Mouse (Mus musculus): ENCODE data around the gene Gm48551.

Gene Gm48551

DNA sequence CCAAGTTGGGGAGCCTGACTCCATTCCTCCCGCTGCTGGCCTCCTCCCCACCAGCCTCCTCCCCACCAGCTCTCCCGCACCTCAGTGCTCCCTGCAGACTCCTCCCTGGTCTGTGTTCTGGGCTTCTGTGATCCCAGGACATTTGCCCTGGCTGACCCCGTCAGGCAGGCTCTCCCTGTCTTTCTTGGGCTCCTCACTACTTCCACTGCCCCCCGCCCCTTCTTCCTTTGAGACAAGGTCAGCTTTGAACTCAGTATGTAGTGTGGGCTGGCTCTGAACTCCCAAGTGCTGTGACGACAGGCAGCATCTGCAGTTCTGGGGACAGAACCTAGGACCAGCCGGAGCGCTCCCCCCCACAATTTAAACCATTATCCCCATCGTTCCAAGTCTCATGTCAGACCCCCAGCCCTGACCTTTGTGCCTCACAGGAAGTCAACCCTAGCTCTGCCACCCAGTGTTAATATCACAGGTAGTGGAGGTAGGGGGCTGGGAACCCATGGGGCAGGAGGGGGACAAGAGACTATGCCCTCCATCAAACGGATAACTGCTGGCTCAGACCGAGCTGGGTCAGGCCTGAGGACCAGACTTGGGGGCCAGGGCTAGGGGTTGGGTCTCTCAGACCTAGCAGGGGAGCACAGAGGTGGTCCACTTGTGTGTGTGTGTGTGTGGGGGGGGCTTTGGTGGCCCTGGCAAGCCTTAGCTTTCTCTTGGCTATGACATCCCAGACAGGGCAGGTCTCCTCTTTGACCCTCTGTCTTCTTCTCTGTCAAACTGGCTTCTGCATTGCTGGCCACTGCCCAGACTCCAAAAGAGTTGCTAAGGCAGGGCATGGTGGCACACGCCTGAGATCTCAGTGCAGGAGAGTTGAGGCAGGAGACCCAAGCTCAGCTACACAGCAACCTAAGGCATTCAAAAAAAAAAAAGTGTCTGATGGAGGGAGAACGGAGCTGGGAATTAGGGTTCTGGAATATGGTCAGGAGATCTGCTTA is 33.3 kb downstream of the Gm48551 start:
- no peak for DNase-seq (ENCODE audit: low spot score in 2 of 2)

DNA sequence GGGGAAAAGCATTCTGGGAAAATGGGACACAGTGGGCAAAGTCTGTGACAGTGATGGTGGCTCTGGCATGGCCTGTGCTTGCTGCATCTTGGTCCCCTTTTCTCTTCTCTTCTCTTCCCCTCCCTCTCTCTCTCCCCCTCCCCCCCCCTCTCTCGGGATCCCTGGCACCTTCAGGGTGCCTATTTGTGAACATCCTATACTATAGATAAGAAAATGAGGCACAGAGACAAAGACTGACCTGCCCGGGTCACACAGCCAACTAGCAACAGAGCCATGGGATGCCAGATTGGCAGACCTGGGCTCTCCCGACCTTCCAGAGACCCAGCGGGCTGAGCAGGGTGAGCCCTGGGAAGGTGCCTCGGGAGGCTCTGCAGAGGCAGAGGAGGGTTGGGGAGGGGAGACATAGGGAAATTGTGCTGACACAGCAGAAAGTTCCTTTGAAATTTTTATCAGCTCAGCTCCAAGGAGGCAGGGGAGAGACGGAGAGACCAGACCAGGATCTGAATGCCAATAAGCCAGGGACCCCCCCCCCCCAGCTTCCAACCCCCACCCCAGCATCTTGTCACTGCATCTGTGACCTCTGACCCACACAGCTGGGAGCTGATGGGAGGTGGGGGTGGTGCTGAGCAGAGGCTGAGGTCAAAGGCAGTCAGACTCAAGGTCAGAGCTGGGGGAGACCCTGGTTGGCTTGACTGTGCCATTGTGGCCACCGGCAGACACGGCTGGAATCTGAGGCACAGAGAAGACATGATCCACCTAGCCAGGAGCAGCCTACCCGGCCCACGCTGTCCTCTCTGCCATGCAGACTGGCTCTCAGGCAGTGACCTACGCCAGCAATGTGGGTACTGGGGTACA is 34.2 kb downstream of the Gm48551 start:
- DNase-seq (ENCODE audit: low spot score in 2 of 2) = no peak

DNA sequence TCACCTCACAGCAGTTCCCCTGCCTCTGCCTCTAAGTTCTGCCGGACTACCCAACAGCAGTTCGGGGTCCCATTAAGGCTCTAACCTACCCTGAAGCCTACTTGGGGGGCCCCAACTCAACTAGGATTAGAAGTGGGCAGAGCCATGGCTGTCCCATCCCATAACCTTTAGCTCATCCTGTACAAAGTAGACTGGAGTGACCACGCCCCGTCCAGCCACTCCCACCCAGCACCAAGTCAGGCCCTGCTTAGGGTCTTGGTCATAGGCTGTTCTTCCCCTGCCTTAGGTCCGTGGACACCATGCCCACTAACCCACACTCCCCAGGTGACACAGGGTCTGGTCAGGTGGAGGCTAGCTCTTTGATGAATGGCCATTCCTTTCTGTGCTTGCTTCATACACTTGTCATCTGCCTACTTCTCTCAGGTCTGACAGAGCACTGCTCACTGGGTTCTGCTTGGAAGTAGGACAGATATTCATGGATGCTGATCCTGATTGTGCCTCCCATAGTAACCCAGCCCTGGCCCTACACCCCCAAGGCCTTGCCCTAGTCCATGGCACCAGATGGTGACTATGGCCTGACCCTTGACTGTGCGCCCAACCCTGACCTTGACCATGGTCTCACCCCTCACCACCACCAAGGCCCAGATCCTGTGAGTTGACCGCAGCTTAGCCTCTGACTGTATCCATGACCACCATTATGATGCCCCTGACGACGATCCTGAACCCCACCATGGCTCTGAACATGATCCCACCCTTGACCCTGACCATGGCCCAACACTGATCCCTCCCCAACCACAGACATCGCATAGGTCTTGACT is 35.1 kb downstream of the Gm48551 start:
- DNase-seq (ENCODE audit: low spot score in 2 of 2) = no peak

DNA sequence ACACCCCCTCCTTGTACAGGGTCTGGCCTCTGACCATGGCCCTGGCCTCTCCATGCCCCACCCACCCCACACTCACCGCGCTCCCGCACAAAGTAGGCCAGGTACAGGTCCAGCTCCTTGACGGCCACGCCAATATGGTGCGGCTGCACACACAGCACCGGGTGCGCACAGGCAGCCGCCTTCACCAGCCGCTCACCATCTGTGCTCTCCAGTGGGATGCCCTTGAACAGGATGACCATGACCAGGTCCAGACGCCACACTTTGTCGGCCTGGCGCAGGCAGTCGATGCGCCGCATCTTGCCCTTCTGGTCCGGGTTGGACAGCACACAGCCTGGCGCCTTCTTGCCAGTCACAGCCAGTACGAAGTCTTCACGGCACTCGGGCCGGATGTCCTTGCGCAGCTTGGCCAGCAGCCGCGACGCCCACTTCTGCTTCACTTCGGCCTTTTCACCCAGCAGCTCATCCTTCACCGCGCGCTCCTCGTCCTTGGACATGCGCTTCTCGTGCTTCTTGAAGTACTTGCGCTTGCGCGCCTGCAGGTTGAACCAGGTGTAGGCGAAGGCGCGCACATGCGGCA is 36.0 kb downstream of the Gm48551 start:
- DNase-seq (ENCODE audit: low spot score in 2 of 2) = no peak

DNA sequence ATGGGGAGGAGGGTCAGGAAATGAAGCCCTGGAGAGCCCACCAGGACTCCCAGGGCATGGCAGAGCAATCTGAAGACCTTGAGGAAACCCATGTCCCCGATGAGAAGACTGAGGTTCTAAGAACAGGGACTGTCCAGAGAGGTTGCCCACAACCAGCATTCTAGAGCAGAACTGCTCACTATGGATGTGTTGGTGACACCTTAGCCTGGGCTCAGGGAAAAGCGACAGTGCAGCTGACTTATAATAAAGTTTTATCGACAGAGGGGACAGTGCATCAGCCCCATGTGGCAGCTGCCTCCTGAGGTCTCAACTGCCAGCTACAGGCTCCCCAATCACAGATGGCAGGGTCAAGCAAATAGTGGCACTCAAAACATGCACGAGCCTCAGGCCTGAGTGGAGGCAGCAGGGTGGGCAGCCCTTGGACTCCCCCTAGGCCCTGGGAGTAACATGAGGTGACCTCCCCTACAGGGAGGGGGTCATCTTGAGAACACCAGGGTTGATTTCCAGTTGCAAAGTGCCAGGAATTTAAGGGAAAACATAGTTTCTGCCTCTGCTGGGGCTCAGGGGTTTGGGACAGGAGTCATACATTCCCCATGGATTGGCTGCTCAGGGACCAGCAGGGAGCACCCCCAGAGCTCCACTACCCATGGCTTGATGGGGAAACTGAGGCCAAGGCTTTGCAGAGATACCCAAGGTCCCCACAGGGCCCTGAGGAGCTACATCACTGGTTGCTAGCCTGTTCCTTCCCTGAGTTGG is 37.0 kb downstream of the Gm48551 start:
- DNase-seq (ENCODE audit: low spot score in 2 of 2) = no peak

DNA sequence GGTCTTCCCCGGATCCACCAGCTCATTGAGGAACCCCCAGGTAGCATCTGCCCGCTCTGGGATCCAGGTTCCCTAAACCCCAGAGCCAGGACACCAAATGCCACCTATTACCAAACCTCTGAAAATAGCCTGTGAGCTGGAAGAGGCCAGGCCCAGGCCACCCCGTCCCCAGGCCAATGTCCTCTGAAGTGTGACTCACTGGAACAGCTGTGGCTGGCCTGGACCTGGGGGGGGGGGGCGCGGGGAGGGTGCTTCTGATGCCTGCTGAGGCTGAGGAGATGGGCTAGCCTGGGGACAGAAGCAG is 37.5 kb downstream of the Gm48551 start:
- DNase-seq (ENCODE audit: low spot score in 2 of 2) = no peak

DNA sequence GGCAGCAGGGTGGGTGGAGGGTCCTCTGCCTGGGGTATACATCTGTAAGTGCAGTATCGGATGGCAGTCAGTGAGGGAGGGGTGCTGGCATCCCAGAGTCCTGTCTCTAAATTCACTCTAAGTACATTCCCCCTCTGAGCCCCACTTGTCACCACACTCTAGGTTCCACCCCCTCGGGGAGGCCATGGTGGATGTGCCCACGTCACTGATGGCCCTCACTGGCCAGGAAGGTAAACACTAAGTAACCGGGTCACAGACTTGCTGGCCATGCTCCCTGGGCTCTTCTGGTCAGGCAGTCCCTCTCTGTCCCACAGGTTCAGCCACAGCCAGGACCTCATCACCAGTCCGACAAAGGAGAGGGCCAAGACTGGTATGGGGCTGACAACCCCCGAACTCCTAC is 37.9 kb downstream of the Gm48551 start:
- no peak for DNase-seq (ENCODE audit: low spot score in 2 of 2)

DNA sequence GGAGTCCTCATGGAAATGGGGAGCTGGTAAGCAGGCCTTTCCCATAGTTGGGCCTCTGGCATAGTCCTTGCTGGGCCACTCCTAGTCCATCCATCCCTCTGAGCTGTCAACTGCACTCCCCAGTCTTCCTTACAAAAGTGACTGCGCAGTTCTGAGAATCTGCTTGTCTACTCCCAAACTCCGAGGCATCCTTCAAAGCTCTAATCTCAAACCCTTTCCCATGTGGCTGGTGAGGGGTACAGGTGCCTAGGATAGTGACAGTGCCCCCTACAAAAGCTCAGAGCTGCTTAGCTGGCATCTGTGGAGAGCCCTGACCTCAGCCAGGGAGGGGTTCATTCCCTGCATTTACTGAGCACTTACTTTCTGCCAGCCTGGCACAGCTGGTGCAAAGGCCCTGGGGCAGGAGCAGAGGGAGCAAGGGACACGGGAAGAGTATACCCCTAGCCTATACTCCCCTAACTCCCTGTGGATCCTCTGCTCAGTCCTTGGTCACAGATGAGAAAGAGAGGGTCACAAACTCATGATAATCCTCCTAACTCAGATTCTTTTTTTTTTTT is 38.5 kb downstream of the Gm48551 start:
- DNase-seq (ENCODE audit: low spot score in 2 of 2) = no peak

DNA sequence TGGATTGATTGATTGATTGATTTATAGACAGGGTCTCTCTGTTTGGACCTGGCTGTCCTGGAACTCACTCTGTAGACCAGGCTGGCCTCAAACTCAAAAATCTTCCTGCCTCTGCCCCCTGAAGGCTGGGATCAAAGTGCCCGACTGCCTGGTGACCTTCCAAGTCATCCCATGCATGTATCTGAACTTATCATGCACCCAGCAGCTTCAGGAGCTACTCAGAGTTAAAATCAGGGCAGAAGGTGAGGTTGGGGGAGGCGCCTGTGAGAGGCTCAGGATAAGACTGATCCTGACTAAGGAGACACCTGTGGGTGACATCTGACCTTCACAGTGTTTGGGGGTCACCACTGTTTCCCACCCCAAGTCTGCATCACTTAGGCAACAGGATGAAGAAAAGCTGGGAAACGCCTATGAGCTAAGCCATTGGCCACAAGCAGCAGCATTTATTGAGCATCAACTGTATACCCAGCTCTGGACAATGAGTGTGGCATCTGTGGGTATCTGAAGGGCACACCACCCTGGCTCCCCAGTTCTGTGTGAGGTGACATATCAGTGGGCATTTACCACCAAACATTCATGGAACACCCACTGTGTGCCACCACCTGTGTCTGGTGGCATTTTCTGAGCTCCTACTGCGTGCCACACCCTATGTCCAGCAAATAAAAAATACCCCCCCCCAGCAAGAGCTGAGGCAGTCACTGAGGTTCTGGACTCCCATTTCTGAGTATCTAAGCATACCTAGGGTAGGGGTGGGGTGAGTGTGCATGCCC is 39.4 kb downstream of the Gm48551 start:
- DNase-seq (ENCODE audit: low spot score in 2 of 2) = no peak

DNA sequence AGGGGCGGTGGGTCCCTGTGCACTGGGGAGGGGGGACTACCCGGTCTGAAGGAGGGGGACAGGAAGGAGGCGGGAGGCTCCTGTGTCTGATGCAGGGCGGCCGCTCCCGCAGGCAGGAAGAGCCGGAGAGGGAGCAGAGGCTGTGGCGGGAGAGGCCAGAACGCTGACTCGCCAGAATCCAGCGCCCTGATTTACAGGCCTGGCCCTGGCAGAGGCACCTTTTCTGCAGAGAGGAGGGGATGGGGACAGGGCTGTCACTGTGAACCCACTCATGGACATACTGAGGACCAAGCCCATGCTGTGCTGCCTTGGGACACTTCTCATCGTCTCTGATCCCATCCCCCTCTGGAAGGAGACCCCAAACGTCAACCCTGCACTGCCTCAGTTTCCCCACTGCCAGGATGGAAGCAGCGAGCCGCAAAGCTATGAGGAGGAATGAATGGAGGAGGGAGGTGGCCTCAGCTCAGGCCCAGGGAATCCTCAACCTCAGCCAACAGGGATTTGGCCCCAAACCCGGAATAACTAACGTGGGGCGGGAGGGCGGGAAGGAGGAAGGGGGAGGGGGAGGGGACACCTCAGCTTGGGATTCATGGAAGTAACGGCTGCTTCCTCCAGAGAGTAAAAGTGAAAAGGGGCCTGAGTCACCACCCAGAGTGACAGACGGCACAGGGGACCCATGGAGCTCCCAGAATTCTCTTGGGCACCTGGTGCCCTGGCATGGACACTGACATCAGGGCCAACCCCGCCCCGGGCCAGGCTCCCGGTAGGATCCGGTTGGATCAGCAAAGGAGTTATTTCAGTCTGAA is 40.2 kb downstream of the Gm48551 start:
- peak in 1 of 2 experiments; percentile 24 for DNase-seq (ENCODE audit: low spot score in 2 of 2)

DNA sequence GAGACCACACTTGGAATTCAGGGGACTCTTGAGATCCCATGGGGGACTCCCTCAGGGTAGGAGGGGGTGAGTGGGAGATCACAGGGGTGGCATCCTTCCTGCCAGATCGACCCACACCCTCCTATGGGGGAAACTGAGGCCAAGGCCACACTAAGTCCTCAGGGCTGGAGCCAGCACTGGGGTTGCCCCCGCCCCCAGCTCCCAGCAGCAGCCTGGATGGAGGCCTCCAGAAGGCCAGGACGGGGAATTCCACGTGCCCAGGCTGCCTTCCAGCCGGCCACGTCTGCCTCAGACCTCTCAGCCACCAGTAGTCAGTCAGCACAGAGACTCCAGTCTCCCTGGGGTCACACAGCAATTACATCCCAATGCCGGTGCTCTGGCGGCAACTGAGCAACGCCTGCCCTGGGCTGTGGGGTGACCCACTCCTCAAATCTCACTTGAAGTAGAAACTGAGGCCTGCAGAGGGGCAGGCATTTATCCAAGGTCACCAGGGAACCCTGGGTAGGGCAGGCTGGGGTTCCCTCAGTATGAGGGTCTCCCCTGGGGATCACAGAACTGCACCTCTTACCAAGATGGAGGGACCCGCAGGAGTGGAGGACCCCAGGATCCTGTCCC is 41.1 kb downstream of the Gm48551 start:
- peak in 1 of 2 experiments; percentile 24 for DNase-seq (ENCODE audit: low spot score in 2 of 2)

DNA sequence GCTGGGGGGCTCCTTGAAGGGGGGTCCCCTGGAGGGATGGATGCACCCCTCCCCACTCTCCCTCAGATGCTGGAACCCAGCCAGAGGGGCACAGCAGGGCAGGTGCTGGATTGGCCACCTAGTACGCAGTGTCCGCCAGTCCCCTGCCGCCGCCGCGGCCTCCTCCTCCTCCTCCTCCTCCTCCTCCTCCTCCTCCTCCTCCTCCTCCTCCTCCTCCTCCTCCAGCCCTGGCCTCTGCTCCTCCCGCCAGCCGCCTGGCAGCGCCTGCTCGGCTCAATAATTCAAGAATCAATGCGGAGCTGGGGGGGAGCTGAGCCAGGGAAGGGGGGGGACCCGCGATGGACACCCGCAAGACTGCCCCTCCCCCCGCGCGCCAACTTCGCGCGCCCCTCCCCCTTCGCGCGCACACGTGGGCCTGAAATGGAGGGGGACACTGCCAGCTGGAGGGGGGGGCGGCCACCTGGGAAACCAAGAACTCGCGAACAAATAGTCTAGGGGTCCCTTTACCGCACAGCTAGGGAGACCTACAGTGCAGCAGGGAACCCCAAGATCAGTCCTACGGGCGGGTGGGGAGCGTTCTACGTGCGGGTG is 41.9 kb downstream of the Gm48551 start:
- DNase-seq (ENCODE audit: low spot score in 2 of 2) = peak in 1 of 2 experiments; percentile 5

DNA sequence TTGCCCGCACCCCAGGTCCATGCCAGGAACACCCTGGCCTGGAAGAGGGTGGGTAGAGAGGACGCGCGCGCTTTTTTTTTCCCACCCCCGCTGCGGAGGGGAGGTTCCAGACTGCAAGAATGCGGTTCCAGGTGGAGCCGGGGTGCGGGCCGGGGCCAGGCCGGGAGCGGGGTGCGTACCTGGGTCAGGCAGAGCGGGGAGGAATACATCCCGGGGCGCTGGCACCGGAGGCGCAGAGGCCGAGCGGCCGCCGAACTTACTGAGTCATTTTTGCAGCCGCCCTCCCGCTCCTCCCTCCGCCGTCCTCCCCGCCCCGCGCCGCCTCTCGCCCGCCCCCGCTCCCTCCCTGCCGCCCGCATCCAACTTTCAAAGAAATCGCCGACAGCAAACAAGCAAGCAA is 42.6 kb downstream of the Gm48551 start:
- DNase-seq (ENCODE audit: low spot score in 2 of 2) = peak in 1 of 2 experiments; percentile 34

DNA sequence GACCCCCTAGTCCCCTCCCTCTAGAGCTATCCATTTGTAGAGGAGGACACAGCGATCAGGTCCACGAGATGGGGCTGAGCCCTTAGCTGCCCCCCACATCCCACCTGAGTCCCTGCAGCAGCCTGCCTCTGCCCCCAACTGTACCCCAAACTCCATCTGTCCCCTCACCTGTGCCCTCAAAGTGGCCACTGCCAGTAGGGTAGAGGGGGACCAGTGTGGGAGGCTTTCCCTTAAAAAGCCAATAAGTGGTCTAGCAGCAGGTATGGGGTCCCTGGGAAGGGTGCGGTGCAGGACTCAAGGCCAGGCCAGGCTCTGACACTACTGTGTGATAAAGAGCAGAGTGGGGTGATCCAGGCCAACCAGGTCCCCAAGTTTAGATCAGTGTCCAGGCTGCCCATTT is 43.1 kb downstream of the Gm48551 start:
- peak in 1 of 2 experiments; percentile 6 for DNase-seq (ENCODE audit: low spot score in 2 of 2)

DNA sequence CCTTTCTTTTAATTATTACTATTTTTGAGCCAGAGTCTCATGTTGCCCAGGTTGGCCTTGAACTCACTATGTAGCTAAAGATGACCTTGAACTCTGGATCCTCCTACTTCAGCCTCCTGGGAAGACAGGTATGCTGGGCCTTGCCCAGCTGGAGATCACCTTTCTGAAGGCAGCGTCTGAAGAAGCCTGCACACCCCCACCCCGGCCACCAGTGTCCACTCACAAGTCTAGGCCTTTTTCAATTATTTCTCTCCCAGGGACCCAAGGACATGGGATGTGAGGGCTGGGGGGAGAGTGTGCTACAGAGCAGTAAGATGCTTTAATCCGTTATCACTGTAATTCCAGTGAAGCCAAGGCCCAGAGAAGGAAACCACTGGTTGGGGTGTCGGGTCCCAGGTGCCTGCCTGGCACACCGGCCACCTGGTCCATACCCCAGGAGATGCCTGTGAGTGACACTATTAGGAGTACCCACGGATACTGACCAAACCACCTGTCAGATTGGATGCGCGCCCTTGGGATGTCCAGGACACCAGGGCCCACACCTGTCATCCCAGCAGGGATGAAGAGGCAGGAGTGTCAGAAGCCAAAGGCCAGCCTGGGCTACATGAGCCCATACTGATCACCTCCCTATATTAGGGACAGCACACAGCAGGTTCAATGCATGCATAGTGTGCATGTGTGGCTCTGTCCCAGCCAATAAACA is 43.7 kb downstream of the Gm48551 start:
- peak in 1 of 2 experiments; percentile 6 for DNase-seq (ENCODE audit: low spot score in 2 of 2)

DNA sequence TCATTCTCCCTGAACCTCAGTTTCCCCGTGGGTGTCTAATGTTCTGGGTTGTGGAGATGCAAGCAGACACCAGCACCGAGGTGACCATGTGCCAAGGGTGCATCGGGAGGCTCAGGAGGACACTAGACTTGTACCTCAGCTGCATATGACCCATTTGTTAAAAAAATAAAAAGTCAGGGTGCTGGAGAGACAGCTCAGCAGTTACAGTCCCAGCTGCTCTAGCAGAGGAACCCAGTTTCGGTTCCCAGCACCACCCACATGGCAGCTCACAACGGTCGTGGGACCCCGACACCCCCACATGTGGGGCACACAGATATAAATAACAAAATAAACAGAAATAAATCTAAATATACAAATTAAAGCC is 44.2 kb downstream of the Gm48551 start:
- no peak for DNase-seq (ENCODE audit: low spot score in 2 of 2)

DNA sequence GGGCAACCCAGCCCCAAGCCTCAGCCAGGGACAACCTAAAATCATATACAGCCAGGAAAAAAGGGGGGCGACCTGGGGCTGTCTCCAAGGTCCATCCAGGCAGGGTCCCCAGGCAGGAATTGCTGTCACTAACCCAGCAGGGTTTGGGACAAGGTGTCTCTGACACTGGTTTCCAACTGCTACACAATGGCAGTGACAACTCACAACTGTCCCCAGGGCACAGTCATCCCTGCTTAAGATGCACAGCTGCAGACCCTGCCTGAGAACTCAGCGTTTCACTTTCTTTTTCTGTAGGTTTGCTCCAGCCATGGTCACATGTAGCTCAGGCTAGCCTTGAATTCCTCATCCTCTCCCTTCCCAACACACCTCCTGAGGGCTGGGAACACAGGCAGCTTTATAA is 44.8 kb downstream of the Gm48551 start:
- DNase-seq (ENCODE audit: low spot score in 2 of 2) = no peak
